Mouse (Mus musculus) forebrain, embryonic 15.5 days (tissue): Measurements from ENCODE around the gene Fam122c. TPM values are rescaled to one million over a fixed set of nuclear protein-coding genes. Genes with fewer than 3 reads are reported as not detected.

Experiments
- polyA plus RNA-seq: library from polyadenylated mRNA; unstranded; fragments of >200 nt; fragmentation: Nextera tagmentation; extraction: Ambion mirVana; gene quantifications from 2 replicates; pipeline ENCODE4 v1.2.1, GENCODE M21; 2015

Fam122c gene
- polyA plus RNA-seq, 1 experiment from 2014 or later, result not detected

Other genes with a start within 250 kb of the Fam122c start
- gene Plac1, start 33.3 kb upstream of the Fam122c start, polyA plus RNA-seq, result 0.34 and 0.64 TPM in 2 replicates
- 3.7 and 4.3 TPM in 2 replicates for gene Fam122b, start 3.6 kb upstream of the Fam122c start, polyA plus RNA-seq
- gene Mospd1, start 97.1 kb downstream of the Fam122c start, polyA plus RNA-seq, result 54.6 and 57.9 TPM in 2 replicates
- not detected in 2 replicates for gene Etd, start 161.5 kb downstream of the Fam122c start, polyA plus RNA-seq